Mouse (Mus musculus) embryonic fibroblast, embryonic 13.5 days (primary cell): ENCODE results near the gene Klf13.

Experiments
- CTCF ChIP-seq: IDR thresholded peaks from 2 replicates; pipeline ENCODE4 v1.5.1; 2011; ENCODE audit warnings: mild to moderate bottlenecking, control low read depth, low read length, moderate library complexity, borderline replicate concordance; ENCODE audit not compliant: insufficient read depth
- POLR2A ChIP-seq: IDR thresholded peaks from 2 replicates; pipeline ENCODE4 v1.6.1; 2011; ENCODE audit warnings: low read depth, mild to moderate bottlenecking, control low read depth, low read length, moderate library complexity

DNA sequence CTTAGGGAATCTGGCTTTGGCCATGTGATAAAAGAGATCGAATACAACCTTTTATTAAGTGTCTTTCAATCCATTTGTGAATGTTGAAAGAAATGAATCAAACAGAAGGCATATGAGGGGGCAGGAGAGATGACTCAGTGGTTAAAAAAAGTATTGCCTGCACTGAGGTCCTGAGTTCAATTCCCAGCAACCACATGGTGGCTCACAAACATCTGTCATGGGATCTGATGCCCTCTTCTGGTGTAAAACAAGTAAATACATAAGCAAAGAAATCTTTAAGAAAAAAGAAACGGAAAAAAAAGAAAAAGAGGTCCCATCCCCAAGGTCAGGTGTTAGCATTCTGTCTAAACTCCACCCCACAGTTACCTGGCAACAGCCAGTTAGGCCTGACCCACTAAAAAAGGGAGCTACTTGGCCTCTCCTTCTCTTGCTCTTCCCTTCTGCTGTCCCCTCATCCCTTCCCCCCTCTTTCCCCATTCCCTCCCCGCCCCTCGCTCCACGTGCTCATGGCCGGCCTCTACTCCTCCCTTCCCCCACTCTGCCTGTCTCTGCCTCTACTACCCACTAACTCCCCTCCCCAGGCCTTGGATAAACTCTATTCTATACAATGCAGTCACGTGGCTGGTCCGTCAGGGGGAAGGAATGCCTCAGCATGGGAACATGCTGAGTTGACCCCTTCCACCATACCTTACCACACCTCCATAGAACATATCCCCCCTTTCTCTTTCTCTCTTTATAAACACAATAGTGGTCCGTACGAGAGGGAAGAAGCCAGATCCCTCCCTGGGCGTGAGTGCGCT, 25.6 kb downstream of the Klf13 start:
- TF ChIP-seq POLR2A (no peak), CTCF (no peak)
